Mouse (Mus musculus) R1 (cell line): ENCODE results near the gene Tob1.

Experiments used
- DNase-seq: peaks from one replicate; pipeline ENCODE4 v3.0.0-alpha.2; 2018; ENCODE audit warnings: low read depth, low spot score

The Tob1 gene

GRCm38 (mm10) chr11:94198405-94199146 is 12.7 kb upstream of the Tob1 start:
- DNase-seq, result no peak

GRCm38 (mm10) chr11:94199771-94200170 is 11.5 kb upstream of the Tob1 start:
- no peak for DNase-seq

- DNase-seq, result no peak
These were observed 10.8 kb upstream of the Tob1 start for GRCm38 (mm10) chr11:94200422-94200821.

- DNase-seq, result no peak
These were observed 9.1 kb upstream of the Tob1 start for GRCm38 (mm10) chr11:94202106-94202505.

GRCm38 (mm10) chr11:94203066-94203465 is 8.2 kb upstream of the Tob1 start:
- no peak for DNase-seq

- no peak for DNase-seq
These were observed 4.7 kb upstream of the Tob1 start for GRCm38 (mm10) chr11:94206398-94207114.

- DNase-seq, result no peak
These were observed 2.2 kb upstream of the Tob1 start for GRCm38 (mm10) chr11:94208811-94209675.

- DNase-seq, result peak; percentile 58
These were observed 1.5 kb upstream of the Tob1 start for GRCm38 (mm10) chr11:94209695-94210131.

GRCm38 (mm10) chr11:94210191-94211086 is 815 bp upstream of the Tob1 start:
- DNase-seq, result peak; percentile 99

GRCm38 (mm10) chr11:94211651-94212488 is 616 bp downstream of the Tob1 start:
- DNase-seq, result peak; percentile 59

GRCm38 (mm10) chr11:94212489-94212836 is 1.2 kb downstream of the Tob1 start:
- peak; percentile 46 for DNase-seq

GRCm38 (mm10) chr11:94212997-94213396 is 1.7 kb downstream of the Tob1 start:
- no peak for DNase-seq

GRCm38 (mm10) chr11:94213735-94214594 is 2.7 kb downstream of the Tob1 start:
- DNase-seq, result peak; percentile 20

GRCm38 (mm10) chr11:94215581-94215980 is 4.3 kb downstream of the Tob1 start:
- DNase-seq, result no peak

- no peak for DNase-seq
These were observed 5.0 kb downstream of the Tob1 start for GRCm38 (mm10) chr11:94216247-94216646.

GRCm38 (mm10) chr11:94221257-94221656 is 10.0 kb downstream of the Tob1 start:
- no peak for DNase-seq

GRCm38 (mm10) chr11:94223531-94223930 is 12.3 kb downstream of the Tob1 start:
- DNase-seq, result no peak

- peak; percentile 78 for DNase-seq
These were observed 14.7 kb downstream of the Tob1 start for GRCm38 (mm10) chr11:94225985-94226384.

- no peak for DNase-seq
These were observed 17.2 kb downstream of the Tob1 start for GRCm38 (mm10) chr11:94228416-94228815.
